Mouse (Mus musculus) intestine, embryonic 16.5 days (tissue): ENCODE data around the gene Aif1l. TPM values are rescaled to one million over a fixed set of nuclear protein-coding genes. Genes with fewer than 3 reads are reported as not detected.
A peak's percentile ranks its signal among the peaks of the same experiment; 100 is the strongest.

Source experiments
- ATAC-seq: fragments of 200-750 bp; cut with Nextera tagmentation; 2 replicates; pipeline ENCODE4 v1.8.0; 2017; ENCODE audit warnings: moderate TSS enrichment, moderate library complexity
- H3K27ac ChIP-seq: fragments of 300-500 bp; sonication (generic); 2 replicates; pipeline ENCODE4 v1.5.1; 2014; ENCODE audit warnings: mild to moderate bottlenecking, low read length
- H3K27me3 ChIP-seq: fragments of 300-500 bp; sonication (generic); replicated peaks from 2 replicates; pipeline ENCODE4 v1.6.1; 2014; ENCODE audit warnings: low read length, control low read depth, mixed read lengths; ENCODE audit not compliant: control insufficient read depth, insufficient read depth
- H3K36me3 ChIP-seq: fragments of 300-500 bp; sonication (generic); 2 replicates; pipeline ENCODE4 v1.6.1; 2014; ENCODE audit warnings: low read length, control low read depth; ENCODE audit not compliant: control insufficient read depth, insufficient read depth
- H3K4me1 ChIP-seq: fragments of 300-500 bp; sonication (generic); 2 replicates; pipeline ENCODE4 v1.6.1; 2014; ENCODE audit warnings: low read length, control low read depth, mixed read lengths; ENCODE audit not compliant: control insufficient read depth, insufficient read depth
- H3K4me2 ChIP-seq: fragments of 300-500 bp; sonication (generic); 2 replicates; pipeline ENCODE4 v1.6.1; 2014; ENCODE audit warnings: low read depth, low read length, control low read depth
- H3K4me3 ChIP-seq: fragments of 300-500 bp; sonication (generic); 2 replicates; pipeline ENCODE4 v1.5.1; 2014; ENCODE audit warnings: mild to moderate bottlenecking, low read length
- H3K9ac ChIP-seq: fragments of 300-500 bp; sonication (generic); 2 replicates; pipeline ENCODE4 v1.6.1; 2014; ENCODE audit warnings: low read depth, low read length
- H3K9me3 ChIP-seq: fragments of 300-500 bp; sonication (generic); 2 replicates; pipeline ENCODE4 v1.6.1; 2016; ENCODE audit warnings: low read length, control low read depth; ENCODE audit not compliant: control insufficient read depth
- WGBS: fragments of 180-500 bp; shearing (Covaris S2); extraction: QIAGEN DNeasy Blood & Tissue Kit; methylation state at CpG from one replicate; pipeline ENCODE4 v1.1.7; 2014; 5-methylcytosine and 5-hydroxymethylcytosine counted together
- polyA plus RNA-seq: library from polyadenylated mRNA; unstranded; fragments of >200 nt; fragmentation: Nextera tagmentation; extraction: Ambion mirVana; gene quantifications from 2 replicates; pipeline ENCODE4 v1.2.1, GENCODE M21; 2015

Gene Aif1l
- polyA plus RNA-seq, 1 experiment from 2014 or later, result 10.9 TPM

GRCm38 (mm10) chr2:31960986-31961385 lies 11.0 kb downstream of the Aif1l start:
- H3K27ac ChIP-seq, result no peak overlapping the region
- no peak overlapping the region for H3K9ac ChIP-seq
- H3K4me2 ChIP-seq, result no peak overlapping the region
- no peaks in the 10 kb centered on the region for H3K27me3 ChIP-seq
- no peak for ATAC-seq
- H3K4me3 ChIP-seq, result no peak overlapping the region
- no peaks in the 10 kb centered on the region for H3K36me3 ChIP-seq
- 94% methylated on average over 8 of the region's 8 CpGs for WGBS
- H3K9me3 ChIP-seq, result no peaks in the 10 kb centered on the region
- peaks cover 2% of the 10 kb centered on the region; the same call in 1 of the 2 replicates for H3K4me1 ChIP-seq

- H3K9ac ChIP-seq, result no peak overlapping the region
- no peak overlapping the region for H3K4me3 ChIP-seq
- no peaks in the 10 kb centered on the region for H3K27me3 ChIP-seq
- WGBS, result 70% methylated on average over 4 of the region's 4 CpGs
- no peak overlapping the region for H3K27ac ChIP-seq
- H3K4me1 ChIP-seq, result peaks cover 2% of the 10 kb centered on the region; the same call in 1 of the 2 replicates
- H3K9me3 ChIP-seq, result no peaks in the 10 kb centered on the region
- ATAC-seq, result peak; percentile 71
- H3K4me2 ChIP-seq, result no peak overlapping the region
- H3K36me3 ChIP-seq, result no peaks in the 10 kb centered on the region
Observed at GRCm38 (mm10) chr2:31961791-31962222, 11.9 kb downstream of the Aif1l start.

- H3K27me3 ChIP-seq, result no peaks in the 10 kb centered on the region
- H3K9me3 ChIP-seq, result no peaks in the 10 kb centered on the region
- no peak overlapping the region for H3K4me3 ChIP-seq
- 66% methylated on average over 8 of the region's 8 CpGs for WGBS
- H3K36me3 ChIP-seq, result no peaks in the 10 kb centered on the region
- peaks cover 2% of the 10 kb centered on the region; the same call in 1 of the 2 replicates for H3K4me1 ChIP-seq
- peak; percentile 60 for ATAC-seq
- H3K9ac ChIP-seq, result peak overlapping the region; percentile 39; the same call in 1 of the 2 replicates
- no peak overlapping the region for H3K27ac ChIP-seq
- H3K4me2 ChIP-seq, result no peak overlapping the region
Observed at GRCm38 (mm10) chr2:31962501-31963224, 12.7 kb downstream of the Aif1l start.

- 0 out of 2 replicates have a peak, but pooled peaks have one; percentile 47 for ATAC-seq
- H3K27ac ChIP-seq, result no peak overlapping the region
- H3K4me2 ChIP-seq, result no peak overlapping the region
- no peaks in the 10 kb centered on the region for H3K9me3 ChIP-seq
- no peak overlapping the region for H3K9ac ChIP-seq
- H3K36me3 ChIP-seq, result no peaks in the 10 kb centered on the region
- H3K4me1 ChIP-seq, result peaks cover 2% of the 10 kb centered on the region; the same call in 1 of the 2 replicates
- 76% methylated on average over 7 of the region's 7 CpGs for WGBS
- H3K27me3 ChIP-seq, result no peaks in the 10 kb centered on the region
- no peak overlapping the region for H3K4me3 ChIP-seq
Observed at GRCm38 (mm10) chr2:31963491-31963890, 13.6 kb downstream of the Aif1l start.

- no peak for ATAC-seq
- Histone ChIP-seq H3K4me2 (no peak overlapping the region), H3K4me1 (peaks cover 2% of the 10 kb centered on the region; the same call in 1 of the 2 replicates), H3K36me3 (no peaks in the 10 kb centered on the region), H3K9ac (no peak overlapping the region), H3K27me3 (no peaks in the 10 kb centered on the region), H3K9me3 (no peaks in the 10 kb centered on the region), H3K27ac (no peak overlapping the region), H3K4me3 (no peak overlapping the region)
- 68% methylated on average over 3 of the region's 3 CpGs for WGBS
Observed at GRCm38 (mm10) chr2:31964191-31964590, 14.3 kb downstream of the Aif1l start.

- Histone ChIP-seq H3K9ac (no peak overlapping the region), H3K27ac (no peak overlapping the region), H3K9me3 (no peaks in the 10 kb centered on the region), H3K36me3 (no peaks in the 10 kb centered on the region), H3K4me1 (peaks cover 2% of the 10 kb centered on the region; the same call in 1 of the 2 replicates), H3K4me2 (no peak overlapping the region), H3K27me3 (no peaks in the 10 kb centered on the region), H3K4me3 (no peak overlapping the region)
- no peak for ATAC-seq
Observed at GRCm38 (mm10) chr2:31965110-31965509, 15.2 kb downstream of the Aif1l start.

- Histone ChIP-seq H3K27me3 (no peaks in the 10 kb centered on the region), H3K4me3 (no peak overlapping the region), H3K36me3 (no peaks in the 10 kb centered on the region), H3K9me3 (no peaks in the 10 kb centered on the region), H3K27ac (no peak overlapping the region), H3K4me1 (peaks cover 2% of the 10 kb centered on the region; the same call in 1 of the 2 replicates), H3K4me2 (no peak overlapping the region), H3K9ac (no peak overlapping the region)
- no peak for ATAC-seq
- WGBS, result 60% methylated on average over 8 of the region's 8 CpGs
Observed at GRCm38 (mm10) chr2:31966801-31967200, 16.9 kb downstream of the Aif1l start.

- Histone ChIP-seq H3K4me1 (peaks cover 6% of the 10 kb centered on the region; the same call in 1 of the 2 replicates), H3K9ac (no peak overlapping the region), H3K4me2 (no peak overlapping the region), H3K27me3 (no peaks in the 10 kb centered on the region), H3K4me3 (no peak overlapping the region), H3K36me3 (peaks cover 3% of the 10 kb centered on the region), H3K27ac (no peak overlapping the region), H3K9me3 (no peaks in the 10 kb centered on the region)
- ATAC-seq, result no peak
- 84% methylated on average over 4 of the region's 4 CpGs for WGBS
Observed at GRCm38 (mm10) chr2:31972589-31972988, 22.6 kb downstream of the Aif1l start.

GRCm38 (mm10) chr2:31974141-31974808 lies 24.3 kb downstream of the Aif1l start, which contains the start of gene Nup214:
Gene Nup214 (plus strand): TSS chr2:31974436.
- peak within 1 kb of the TSS; percentile 95 for H3K9ac ChIP-seq
- peak within 1 kb of the TSS; percentile 65 for H3K27ac ChIP-seq
- H3K9me3 ChIP-seq, result no peaks in the 10 kb centered on the region
- ATAC-seq, result peak; percentile 100
- peaks cover 9% of the 10 kb centered on the region for H3K36me3 ChIP-seq
- H3K4me1 ChIP-seq, result peaks cover 6% of the 10 kb centered on the region; the same call in 1 of the 2 replicates
- H3K4me2 ChIP-seq, result peak within 1 kb of the TSS; percentile 86
- peak within 1 kb of the TSS; percentile 74 for H3K4me3 ChIP-seq
- WGBS, result under 1% methylated on average over 60 of the region's 60 CpGs
- H3K27me3 ChIP-seq, result no peaks in the 10 kb centered on the region
